Mouse (Mus musculus): ENCODE results near the gene Gm2897. TPM values are rescaled to one million over a fixed set of nuclear protein-coding genes. Genes with fewer than 3 reads are reported as not detected.

Gene Gm2897
- not detected for polyA plus RNA-seq (2014; fragmentation: Illumina TruSeq; extraction: RNeasy Lipid Tissue Mini Kit (QIAGEN cat#74804); ENCODE audit: insufficient read depth, low read depth, low replicate concordance)

DNA sequence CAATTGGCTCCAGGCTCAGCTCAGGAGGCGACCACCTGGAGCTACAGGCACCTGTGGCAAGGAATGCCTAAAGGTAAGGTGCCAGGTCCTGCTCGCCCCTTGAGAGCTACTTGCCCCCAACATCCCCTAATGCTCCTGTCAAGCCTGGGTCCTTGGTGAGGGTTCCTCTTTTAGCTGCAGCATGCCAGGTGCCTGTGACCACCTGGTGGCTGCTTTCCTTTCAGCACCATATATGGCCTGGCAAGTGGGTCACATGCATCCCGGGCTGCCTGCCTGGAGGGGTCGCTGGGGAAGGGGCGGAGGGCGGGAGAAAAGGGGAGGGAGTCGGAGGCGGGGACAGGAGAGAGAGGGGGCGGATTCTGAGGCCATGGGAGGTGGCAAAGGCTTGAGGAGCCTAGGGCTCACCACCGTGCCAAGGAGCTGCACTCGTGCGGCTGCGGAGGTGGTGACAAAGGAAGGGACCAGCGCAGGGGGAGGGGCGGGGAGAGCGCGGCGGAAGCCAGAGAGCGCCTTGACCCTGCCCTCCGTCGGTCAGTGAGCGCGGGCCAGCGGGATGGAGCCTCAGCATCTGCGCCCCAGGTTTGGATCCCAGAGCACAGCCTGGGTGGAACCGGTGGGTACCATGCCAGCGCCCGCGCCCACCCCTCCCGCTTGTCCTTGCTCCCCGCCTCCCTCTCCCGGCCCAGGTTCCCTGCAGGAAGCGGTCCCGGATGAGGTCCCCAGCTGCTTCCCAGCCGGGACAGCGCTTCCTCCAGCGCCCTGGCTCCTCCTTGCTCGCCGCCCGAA, at the start of gene Gm2897:
Gene Gm2897, plus strand, starts transcription at position 559 of the 786 bp plus-strand sequence.

DNA sequence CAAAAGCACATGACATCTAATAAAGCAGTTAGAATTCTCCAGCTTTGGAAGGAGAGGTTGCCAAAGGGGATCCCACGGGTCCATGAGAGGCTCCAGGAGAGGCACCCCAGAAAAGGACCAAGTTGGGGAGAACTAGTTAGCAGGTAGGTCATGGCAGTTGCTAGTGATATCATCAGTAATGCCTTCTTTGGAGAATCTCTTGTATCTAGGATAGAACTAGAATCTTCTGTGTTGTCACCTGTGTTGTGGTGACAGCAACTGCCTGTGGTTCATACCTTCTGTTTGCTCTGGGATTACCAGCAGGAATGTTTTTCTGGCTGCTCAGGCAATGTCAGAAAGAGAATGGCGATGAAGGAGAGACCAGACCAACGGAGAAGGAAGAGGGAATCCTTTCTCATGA, 19.4 kb upstream of the Gm2897 start, which contains the start of gene Gm2888:
Gene Gm2888, plus strand, starts transcription at position 301 of the 400 bp plus-strand sequence.

Other genes with a start within 250 kb of the Gm2897 start
- not detected for gene Gm2888, start 19.3 kb upstream of the Gm2897 start, polyA plus RNA-seq (2014; fragmentation: Illumina TruSeq; extraction: RNeasy Lipid Tissue Mini Kit (QIAGEN cat#74804); ENCODE audit: insufficient read depth, low read depth, low replicate concordance)
- not detected for gene Gm10340, start 84.7 kb downstream of the Gm2897 start, polyA plus RNA-seq (2014; fragmentation: Illumina TruSeq; extraction: RNeasy Lipid Tissue Mini Kit (QIAGEN cat#74804); ENCODE audit: insufficient read depth, low read depth, low replicate concordance)
- not detected for gene Gm5795, start 139.0 kb downstream of the Gm2897 start, polyA plus RNA-seq (2014; fragmentation: Illumina TruSeq; extraction: RNeasy Lipid Tissue Mini Kit (QIAGEN cat#74804); ENCODE audit: insufficient read depth, low read depth, low replicate concordance)
- gene D830030K20Rik, start 159.2 kb downstream of the Gm2897 start, polyA plus RNA-seq (2014; fragmentation: Illumina TruSeq; extraction: RNeasy Lipid Tissue Mini Kit (QIAGEN cat#74804); ENCODE audit: insufficient read depth, low read depth, low replicate concordance) = not detected